Mouse (Mus musculus): ENCODE measurements at regions not wholly inside any gene's neighbourhood (a gene's known extent, or its start where the extent isn't known, plus 50 kb on each side); places are given as distances from the start of the nearest gene placed in this dataset.

DNA sequence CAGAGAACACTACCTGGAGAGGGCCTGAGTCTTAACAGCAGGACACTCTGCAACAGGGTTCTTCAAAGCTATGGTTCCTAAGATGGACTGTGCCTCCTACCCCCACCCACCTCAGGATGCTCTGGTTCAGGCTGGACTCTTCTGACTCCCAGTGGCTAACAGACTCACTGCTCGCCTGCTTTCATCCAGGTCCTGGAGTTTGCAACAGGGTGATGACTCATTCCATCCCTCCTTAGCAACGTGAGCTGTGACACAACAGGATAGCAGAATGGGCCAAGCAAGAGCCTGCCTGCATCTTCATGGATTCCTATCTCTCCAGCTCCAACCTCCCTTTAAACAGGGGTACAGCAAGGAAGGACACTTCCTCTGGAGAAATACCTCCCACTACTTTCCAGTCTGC, 135.4 kb upstream of the Irx3 start:
- 65% methylated on average over 2 of the region's 2 CpGs for WGBS
- no peak for ATAC-seq

DNA sequence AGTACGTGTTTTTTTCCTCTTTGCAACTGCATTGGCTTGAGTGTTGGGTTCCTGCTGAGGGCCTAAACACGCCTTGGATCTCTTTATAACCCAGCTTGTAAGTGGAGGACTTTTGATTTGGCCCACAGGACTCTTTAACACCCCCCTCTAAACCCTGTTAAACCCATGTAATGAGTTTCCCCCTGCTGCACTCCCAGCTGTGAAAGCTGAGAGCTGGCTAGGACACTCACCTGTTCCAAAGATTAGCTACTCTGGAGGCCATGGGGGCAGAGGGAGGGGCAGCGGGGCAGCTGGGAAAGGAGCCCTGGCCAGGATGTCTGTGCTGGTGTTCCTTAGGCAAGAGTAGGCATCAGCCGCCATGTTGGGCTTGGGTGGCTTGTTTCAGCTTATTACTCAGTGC, 128.7 kb upstream of the Irx3 start:
- H3K36me3 ChIP-seq (ENCODE audit: insufficient read depth), result no peaks in the 10 kb centered on the region
- TF ChIP-seq CTCF (IDR thresholded peaks at IDR 0.05; ENCODE audit: low read depth), result no peak
- H3K9me3 ChIP-seq (ENCODE audit: low read length), result no peaks in the 10 kb centered on the region
- 75% methylated on average over 4 of the region's 4 CpGs for WGBS
- no peaks in the 10 kb centered on the region for H3K4me1 ChIP-seq (ENCODE audit: insufficient read depth)
- DNase-seq (no peak), ATAC-seq (no peak)
- no peak overlapping the region for H3K4me2 ChIP-seq (ENCODE audit: low read depth)
- no peak overlapping the region for H3K4me3 ChIP-seq (ENCODE audit: low read depth, low read length)
- H3K27me3 ChIP-seq (ENCODE audit: insufficient read depth, low read length), result no peaks in the 10 kb centered on the region
- H3K9ac ChIP-seq, result no peak overlapping the region
- H3K27ac ChIP-seq (ENCODE audit: low read depth, low read length), result no peak overlapping the region

More for the DNA sequence above, 135.4 kb upstream of the Irx3 start:
- TF ChIP-seq CTCF (IDR thresholded peaks at IDR 0.05; ENCODE audit: low read depth), result no peak
- H3K4me1 ChIP-seq (ENCODE audit: insufficient read depth), result no peaks in the 10 kb centered on the region
- no peaks in the 10 kb centered on the region for H3K27me3 ChIP-seq (ENCODE audit: insufficient read depth, low read length)
- no peak for DNase-seq
- no peaks in the 10 kb centered on the region for H3K9me3 ChIP-seq (ENCODE audit: low read length)
- H3K36me3 ChIP-seq (ENCODE audit: insufficient read depth), result no peaks in the 10 kb centered on the region
- no peak overlapping the region for H3K9ac ChIP-seq
- H3K4me2 ChIP-seq (ENCODE audit: low read depth), result no peak overlapping the region
- no peak overlapping the region for H3K4me3 ChIP-seq (ENCODE audit: low read depth, low read length)
- no peak overlapping the region for H3K27ac ChIP-seq (ENCODE audit: low read depth, low read length)

DNA sequence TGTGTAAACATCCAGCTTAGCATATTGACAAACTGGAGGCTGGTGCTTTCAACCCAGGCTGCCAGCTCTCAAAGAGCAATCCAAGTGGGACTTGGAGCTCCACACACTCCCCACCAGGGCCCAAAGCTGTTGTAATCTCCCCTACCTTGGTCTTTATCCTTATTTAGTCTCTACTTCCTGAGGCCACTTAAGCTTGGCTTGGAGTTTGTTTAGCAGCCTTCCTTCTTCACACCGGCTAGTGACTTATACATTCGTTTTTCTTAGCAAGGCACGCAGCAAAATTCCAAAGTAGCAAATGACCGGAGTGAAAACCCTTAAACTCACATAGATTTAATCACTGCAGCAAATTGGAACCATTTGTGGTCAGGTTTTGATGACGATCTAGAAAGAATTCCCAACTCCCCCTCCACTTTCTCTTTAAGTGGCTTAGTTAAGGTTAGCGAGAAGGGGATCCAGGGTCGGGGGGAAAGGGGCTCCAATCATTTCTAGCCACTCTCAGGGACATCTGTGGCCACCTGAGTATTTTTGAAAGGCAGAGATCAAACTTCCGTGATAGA, 124.2 kb upstream of the Irx3 start:
- Histone ChIP-seq H3K4me2 (ENCODE audit: low read depth) (no peak overlapping the region), H3K4me3 (ENCODE audit: low read depth, low read length) (no peak overlapping the region), H3K27ac (ENCODE audit: low read depth, low read length) (no peak overlapping the region), H3K9ac (no peak overlapping the region), H3K9me3 (ENCODE audit: low read length) (no peaks in the 10 kb centered on the region), H3K27me3 (ENCODE audit: insufficient read depth, low read length) (no peaks in the 10 kb centered on the region), H3K36me3 (ENCODE audit: insufficient read depth) (no peaks in the 10 kb centered on the region), H3K4me1 (ENCODE audit: insufficient read depth) (no peaks in the 10 kb centered on the region)
- no peak for TF ChIP-seq CTCF (IDR thresholded peaks at IDR 0.05; ENCODE audit: low read depth)
- no peak for ATAC-seq
- 80% methylated on average over 8 of the region's 8 CpGs for WGBS
- no peak for DNase-seq

DNA sequence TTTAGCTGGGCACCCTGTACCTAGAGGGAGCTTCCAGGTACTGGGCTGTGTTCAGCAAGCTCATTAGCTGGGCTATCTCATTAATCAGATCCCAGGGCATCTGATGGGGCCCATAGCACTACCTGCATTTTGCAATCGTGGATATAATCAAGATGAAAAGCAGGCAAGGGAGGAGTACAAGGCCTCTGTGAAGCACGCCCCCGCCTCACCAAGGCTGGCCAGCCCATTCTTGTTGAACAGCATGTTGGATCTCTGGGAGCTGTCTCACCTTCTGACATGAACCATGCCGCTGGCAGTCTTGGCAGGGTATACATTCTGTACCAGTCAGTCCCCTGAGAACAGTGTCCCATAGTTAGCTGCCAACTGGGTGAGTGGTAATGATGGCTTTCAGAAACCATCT, 122.3 kb upstream of the Irx3 start:
- H3K27ac ChIP-seq (ENCODE audit: low read depth, low read length), result no peak overlapping the region
- no peak overlapping the region for H3K4me3 ChIP-seq (ENCODE audit: low read depth, low read length)
- H3K9ac ChIP-seq, result no peak overlapping the region
- no peaks in the 10 kb centered on the region for H3K4me1 ChIP-seq (ENCODE audit: insufficient read depth)
- H3K4me2 ChIP-seq (ENCODE audit: low read depth), result no peak overlapping the region
- ATAC-seq (no peak), DNase-seq (no peak)
- no peaks in the 10 kb centered on the region for H3K36me3 ChIP-seq (ENCODE audit: insufficient read depth)
- 89% methylated on average over 4 of the region's 4 CpGs for WGBS
- no peaks in the 10 kb centered on the region for H3K9me3 ChIP-seq (ENCODE audit: low read length)
- TF ChIP-seq CTCF (IDR thresholded peaks at IDR 0.05; ENCODE audit: low read depth), result no peak
- no peaks in the 10 kb centered on the region for H3K27me3 ChIP-seq (ENCODE audit: insufficient read depth, low read length)

DNA sequence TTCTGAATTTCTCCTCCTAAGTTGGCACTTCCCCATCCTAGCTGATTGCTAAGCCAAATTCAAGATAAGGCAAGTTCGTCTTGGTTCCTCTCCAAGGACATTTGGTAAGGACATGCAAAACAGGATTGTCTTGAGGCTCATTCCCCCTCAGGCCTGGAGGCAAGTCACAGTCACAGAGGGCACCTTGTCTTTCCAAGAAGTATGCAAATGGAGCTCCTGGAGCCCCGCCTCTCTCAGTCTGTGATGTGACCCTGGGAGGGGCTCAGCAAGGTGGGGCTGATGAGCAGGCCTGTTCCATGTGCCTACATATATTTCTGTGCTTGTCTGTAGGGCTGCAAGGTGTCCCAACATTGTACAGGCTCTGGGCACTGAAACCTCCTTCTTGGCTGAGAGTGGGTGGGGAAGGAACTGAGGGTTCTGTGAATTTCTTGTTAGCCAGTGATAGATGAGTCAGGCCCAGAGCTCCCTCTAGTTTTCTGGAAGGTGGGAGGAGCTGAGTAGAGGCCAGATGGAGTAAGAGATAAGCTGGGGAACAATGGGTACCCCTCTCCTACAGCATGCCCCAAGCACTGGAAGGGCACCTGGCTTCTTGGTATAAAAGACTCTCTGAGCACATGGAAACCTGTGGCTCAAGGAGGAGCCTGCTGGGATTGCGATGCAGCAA, 120.5 kb upstream of the Irx3 start:
- Histone ChIP-seq H3K4me3 (ENCODE audit: low read depth, low read length) (no peak overlapping the region), H3K36me3 (ENCODE audit: insufficient read depth) (no peaks in the 10 kb centered on the region), H3K27me3 (ENCODE audit: insufficient read depth, low read length) (no peaks in the 10 kb centered on the region), H3K9ac (no peak overlapping the region), H3K27ac (ENCODE audit: low read depth, low read length) (no peak overlapping the region), H3K4me1 (ENCODE audit: insufficient read depth) (no peaks in the 10 kb centered on the region), H3K9me3 (ENCODE audit: low read length) (no peaks in the 10 kb centered on the region), H3K4me2 (ENCODE audit: low read depth) (no peak overlapping the region)
- no peak for DNase-seq
- WGBS, result 74% methylated on average over 3 of the region's 3 CpGs
- ATAC-seq, result no peak
- no peak for TF ChIP-seq CTCF (IDR thresholded peaks at IDR 0.05; ENCODE audit: low read depth)

DNA sequence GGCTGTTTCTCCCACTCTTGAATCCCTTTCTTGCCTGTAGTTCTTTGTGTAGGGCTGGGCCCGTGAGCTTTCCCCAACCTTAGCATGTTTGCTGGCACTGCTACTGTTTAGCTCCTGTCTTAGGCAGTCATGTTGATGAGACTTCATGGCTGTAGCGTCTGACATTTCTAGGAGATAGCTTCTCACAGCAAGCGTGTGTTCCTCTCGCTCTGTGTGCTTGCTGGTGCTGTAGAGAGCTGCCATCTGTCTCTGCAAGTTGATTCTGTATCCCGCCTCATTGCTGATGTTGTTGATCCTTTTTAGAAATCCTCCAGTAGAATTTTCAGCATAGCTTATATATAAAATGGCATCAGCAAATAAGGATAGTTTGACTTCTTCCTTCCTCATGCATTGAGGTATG, 116.0 kb upstream of the Irx3 start:
- no peak overlapping the region for H3K4me2 ChIP-seq (ENCODE audit: low read depth)
- no peaks in the 10 kb centered on the region for H3K27me3 ChIP-seq (ENCODE audit: insufficient read depth, low read length)
- 75% methylated on average over 5 of the region's 5 CpGs for WGBS
- TF ChIP-seq CTCF (IDR thresholded peaks at IDR 0.05; ENCODE audit: low read depth), result no peak
- DNase-seq (peak; percentile 56), ATAC-seq (peak; percentile 73)
- H3K4me1 ChIP-seq (ENCODE audit: insufficient read depth), result no peaks in the 10 kb centered on the region
- H3K9ac ChIP-seq, result no peak overlapping the region
- peak overlapping the region; percentile 54; the same call in 1 of the 2 replicates for H3K27ac ChIP-seq (ENCODE audit: low read depth, low read length)
- no peaks in the 10 kb centered on the region for H3K36me3 ChIP-seq (ENCODE audit: insufficient read depth)
- no peak overlapping the region for H3K4me3 ChIP-seq (ENCODE audit: low read depth, low read length)
- no peaks in the 10 kb centered on the region for H3K9me3 ChIP-seq (ENCODE audit: low read length)

DNA sequence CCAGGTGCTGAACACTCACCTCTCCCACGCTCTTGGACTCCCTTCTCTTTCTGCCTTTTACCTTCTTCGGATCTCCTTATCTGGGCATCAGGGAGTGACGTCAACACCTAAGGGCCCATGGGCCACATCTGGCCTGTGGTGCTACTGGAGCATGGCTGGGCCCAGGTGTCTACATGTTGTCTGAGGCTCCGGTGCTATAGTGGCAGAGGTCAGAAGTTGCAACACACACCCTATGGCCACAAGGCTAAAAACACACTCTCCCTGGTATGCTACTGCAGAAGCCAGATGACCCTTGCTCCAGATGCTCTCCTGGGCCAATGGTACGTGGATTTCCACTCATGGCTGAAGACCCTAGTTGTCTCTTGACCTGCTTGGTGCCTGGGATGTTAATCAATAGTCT, 112.1 kb upstream of the Irx3 start:
- H3K9me3 ChIP-seq (ENCODE audit: low read length), result no peaks in the 10 kb centered on the region
- ATAC-seq, result no peak
- H3K27me3 ChIP-seq (ENCODE audit: insufficient read depth, low read length), result no peaks in the 10 kb centered on the region
- H3K27ac ChIP-seq (ENCODE audit: low read depth, low read length), result no peak overlapping the region
- H3K9ac ChIP-seq, result no peak overlapping the region
- H3K36me3 ChIP-seq (ENCODE audit: insufficient read depth), result no peaks in the 10 kb centered on the region
- no peak for DNase-seq
- H3K4me1 ChIP-seq (ENCODE audit: insufficient read depth), result no peaks in the 10 kb centered on the region; the same call in 1 of the 2 replicates
- H3K4me2 ChIP-seq (ENCODE audit: low read depth), result no peak overlapping the region
- WGBS, result 90% methylated on average over 5 of the region's 5 CpGs
- H3K4me3 ChIP-seq (ENCODE audit: low read depth, low read length), result no peak overlapping the region
- no peak for TF ChIP-seq CTCF (IDR thresholded peaks at IDR 0.05; ENCODE audit: low read depth)
